Mouse (Mus musculus) embryonic facial prominence, embryonic 12.5 days (tissue): ENCODE results near the gene Snrnp35. TPM values are rescaled to one million over a fixed set of nuclear protein-coding genes. Genes with fewer than 3 reads are reported as not detected.

Source experiments
- ATAC-seq: fragments of 200-750 bp; cut with Nextera tagmentation; 2 replicates; pipeline ENCODE4 v1.8.0; 2017; ENCODE audit not compliant: insufficient number of reproducible peaks, insufficient read depth, low FRiP score, low TSS enrichment
- H3K27ac ChIP-seq: fragments of 300-500 bp; sonication (generic); 2 replicates; pipeline ENCODE4 v1.5.1; 2016; ENCODE audit warnings: mild to moderate bottlenecking
- H3K27me3 ChIP-seq: fragments of 300-500 bp; sonication (generic); 2 replicates; pipeline ENCODE4 v1.6.1; 2016; ENCODE audit warnings: mild to moderate bottlenecking, moderate library complexity
- H3K36me3 ChIP-seq: fragments of 300-500 bp; sonication (generic); 2 replicates; pipeline ENCODE4 v1.6.1; 2016; ENCODE audit warnings: mild to moderate bottlenecking
- H3K4me1 ChIP-seq: fragments of 300-500 bp; sonication (generic); 2 replicates; pipeline ENCODE4 v1.6.1; 2016
- H3K4me2 ChIP-seq: fragments of 300-500 bp; sonication (generic); replicated peaks from 2 replicates; pipeline ENCODE4 v1.6.1; 2016; ENCODE audit warnings: mild to moderate bottlenecking, moderate library complexity
- H3K4me3 ChIP-seq: fragments of 300-500 bp; sonication (generic); 2 replicates; pipeline ENCODE4 v1.5.1; 2016; ENCODE audit warnings: mild to moderate bottlenecking
- H3K9ac ChIP-seq: fragments of 300-500 bp; sonication (generic); 2 replicates; pipeline ENCODE4 v1.6.1; 2016; ENCODE audit warnings: mild to moderate bottlenecking, moderate library complexity
- H3K9me3 ChIP-seq: fragments of 300-500 bp; sonication (generic); 2 replicates; pipeline ENCODE4 v1.6.1; 2016; ENCODE audit warnings: mild to moderate bottlenecking, moderate library complexity
- WGBS: fragments of 180-500 bp; shearing (Covaris S2); methylation state at CpG from one replicate; pipeline ENCODE4 v1.1.7; 2016; 5-methylcytosine and 5-hydroxymethylcytosine counted together
- polyA plus RNA-seq: library from polyadenylated mRNA; unstranded; fragments of >200 nt; fragmentation: Nextera tagmentation; extraction: Ambion mirVana; gene quantifications from 2 replicates; pipeline ENCODE4 v1.2.1, GENCODE M21; 2016

Snrnp35 gene
- polyA plus RNA-seq, 1 experiment from 2014 or later, result 27.2 TPM

GRCm38 (mm10) chr5:124529697-124530096, 46.8 kb downstream of the Snrnp35 start:
- Histone ChIP-seq H3K4me2 (peak overlapping the region; percentile 77), H3K9ac (peak overlapping the region; percentile 79), H3K4me3 (peak overlapping the region; percentile 81), H3K4me1 (peaks cover 36% of the 10 kb centered on the region), H3K27ac (0 out of 2 replicates have a peak overlapping the region, but pooled peaks have one; percentile 66), H3K9me3 (no peaks in the 10 kb centered on the region), H3K27me3 (no peaks in the 10 kb centered on the region), H3K36me3 (peaks cover 12% of the 10 kb centered on the region; the same call in 1 of the 2 replicates)
- WGBS, result 43% methylated on average over 8 of the region's 8 CpGs
- no peak for ATAC-seq

GRCm38 (mm10) chr5:124530655-124531582, 48.0 kb downstream of the Snrnp35 start, which contains the start of gene Rilpl1:
Rilpl1 (minus strand) TSS chr5:124531391.
- peak within 1 kb of the TSS; percentile 81 for H3K4me3 ChIP-seq
- peak within 1 kb of the TSS; percentile 77 for H3K4me2 ChIP-seq
- H3K9me3 ChIP-seq, result no peaks in the 10 kb centered on the region
- ATAC-seq, result peak; percentile 88
- H3K36me3 ChIP-seq, result peaks cover 5% of the 10 kb centered on the region; the same call in 1 of the 2 replicates
- WGBS, result under 1% methylated on average over 93 of the region's 96 CpGs
- H3K27ac ChIP-seq, result peak within 1 kb of the TSS; percentile 87
- H3K27me3 ChIP-seq, result no peaks in the 10 kb centered on the region; the same call in 1 of the 2 replicates
- H3K4me1 ChIP-seq, result peaks cover 36% of the 10 kb centered on the region
- H3K9ac ChIP-seq, result peak within 1 kb of the TSS; percentile 79

- no peak for ATAC-seq
These were observed 48.6 kb downstream of the Snrnp35 start for GRCm38 (mm10) chr5:124531583-124531930.

GRCm38 (mm10) chr5:124532451-124532850, 49.5 kb downstream of the Snrnp35 start:
- Histone ChIP-seq H3K27ac (peak overlapping the region; percentile 36; the same call in 1 of the 2 replicates), H3K4me2 (0 out of 2 replicates have a peak overlapping the region, but pooled peaks have one; percentile 17), H3K4me3 (no peak overlapping the region), H3K4me1 (peaks cover 36% of the 10 kb centered on the region), H3K36me3 (no peaks in the 10 kb centered on the region), H3K27me3 (no peaks in the 10 kb centered on the region; the same call in 1 of the 2 replicates), H3K9ac (no peak overlapping the region), H3K9me3 (no peaks in the 10 kb centered on the region)
- 25% methylated on average over 7 of the region's 7 CpGs for WGBS
- ATAC-seq, result no peak

More at GRCm38 (mm10) chr5:124531583-124531930, 48.6 kb downstream of the Snrnp35 start:
- peaks cover 36% of the 10 kb centered on the region for H3K4me1 ChIP-seq
- H3K4me2 ChIP-seq, result peak overlapping the region; percentile 77
- no peaks in the 10 kb centered on the region; the same call in 1 of the 2 replicates for H3K27me3 ChIP-seq
- H3K36me3 ChIP-seq, result no peaks in the 10 kb centered on the region
- H3K4me3 ChIP-seq, result peak overlapping the region; percentile 81
- H3K9me3 ChIP-seq, result no peaks in the 10 kb centered on the region
- WGBS, result 13% methylated on average over 14 of the region's 14 CpGs
- H3K9ac ChIP-seq, result peak overlapping the region; percentile 79
- peak overlapping the region; percentile 87 for H3K27ac ChIP-seq

GRCm38 (mm10) chr5:124535016-124535415, 52.1 kb downstream of the Snrnp35 start:
- no peak overlapping the region for H3K9ac ChIP-seq
- no peaks in the 10 kb centered on the region; the same call in 1 of the 2 replicates for H3K27me3 ChIP-seq
- 67% methylated on average over 5 of the region's 5 CpGs for WGBS
- H3K36me3 ChIP-seq, result no peaks in the 10 kb centered on the region
- H3K4me2 ChIP-seq, result no peak overlapping the region
- no peak for ATAC-seq
- H3K27ac ChIP-seq, result no peak overlapping the region
- H3K9me3 ChIP-seq, result no peaks in the 10 kb centered on the region
- no peak overlapping the region for H3K4me3 ChIP-seq
- peaks cover 16% of the 10 kb centered on the region for H3K4me1 ChIP-seq

- 4% methylated on average over 17 of the region's 17 CpGs for WGBS
- H3K9me3 ChIP-seq, result no peaks in the 10 kb centered on the region
- peaks cover 9% of the 10 kb centered on the region for H3K4me1 ChIP-seq
- ATAC-seq, result no peak
- H3K27me3 ChIP-seq, result no peaks in the 10 kb centered on the region; the same call in 1 of the 2 replicates
- H3K4me2 ChIP-seq, result peak overlapping the region; percentile 46
- H3K36me3 ChIP-seq, result no peaks in the 10 kb centered on the region
- H3K27ac ChIP-seq, result no peak overlapping the region
- peak overlapping the region; percentile 15; the same call in 1 of the 2 replicates for H3K4me3 ChIP-seq
- peak overlapping the region; percentile 4; the same call in 1 of the 2 replicates for H3K9ac ChIP-seq
These were observed 53.8 kb downstream of the Snrnp35 start for GRCm38 (mm10) chr5:124536776-124537175.

- H3K4me1 ChIP-seq, result peaks cover 10% of the 10 kb centered on the region; the same call in 1 of the 2 replicates
- ATAC-seq, result no peak
- no peak overlapping the region for H3K27ac ChIP-seq
- WGBS, result 73% methylated on average over 15 of the region's 16 CpGs
- H3K27me3 ChIP-seq, result no peaks in the 10 kb centered on the region; the same call in 1 of the 2 replicates
- no peaks in the 10 kb centered on the region for H3K9me3 ChIP-seq
- H3K4me3 ChIP-seq, result no peak overlapping the region
- H3K36me3 ChIP-seq, result peaks cover 2% of the 10 kb centered on the region
- H3K4me2 ChIP-seq, result no peak overlapping the region
- H3K9ac ChIP-seq, result no peak overlapping the region
These were observed 56.2 kb downstream of the Snrnp35 start for GRCm38 (mm10) chr5:124538813-124539792.

GRCm38 (mm10) chr5:124539905-124540304, 57.0 kb downstream of the Snrnp35 start:
- Histone ChIP-seq H3K4me3 (peak overlapping the region; percentile 97), H3K27me3 (no peaks in the 10 kb centered on the region; the same call in 1 of the 2 replicates), H3K4me2 (peak overlapping the region; percentile 39), H3K9ac (no peak overlapping the region), H3K9me3 (no peaks in the 10 kb centered on the region), H3K27ac (0 out of 2 replicates have a peak overlapping the region, but pooled peaks have one; percentile 88), H3K36me3 (peaks cover 10% of the 10 kb centered on the region), H3K4me1 (peaks cover 10% of the 10 kb centered on the region; the same call in 1 of the 2 replicates)
- WGBS, result 74% methylated on average over 4 of the region's 4 CpGs
- no peak for ATAC-seq

- H3K4me3 ChIP-seq, result peak within 1 kb of the TSS; percentile 97
- H3K27ac ChIP-seq, result peak within 1 kb of the TSS; percentile 88
- ATAC-seq, result peak; percentile 90
- peaks cover 10% of the 10 kb centered on the region; the same call in 1 of the 2 replicates for H3K4me1 ChIP-seq
- peaks cover 14% of the 10 kb centered on the region for H3K36me3 ChIP-seq
- H3K9ac ChIP-seq, result peak within 1 kb of the TSS; percentile 94
- 1% methylated on average over 35 of the region's 35 CpGs for WGBS
- H3K4me2 ChIP-seq, result peak within 1 kb of the TSS; percentile 60
- no peaks in the 10 kb centered on the region for H3K9me3 ChIP-seq
- H3K27me3 ChIP-seq, result no peaks in the 10 kb centered on the region
These were observed 57.5 kb downstream of the Snrnp35 start, which contains the start of gene Tmed2 for GRCm38 (mm10) chr5:124540383-124540786. Tmed2 (plus strand) TSS chr5:124540695.
